Mouse (Mus musculus): ENCODE measurements at regions not wholly inside any gene's neighbourhood (a gene's known extent, or its start where the extent isn't known, plus 50 kb on each side); places are given as distances from the start of the nearest gene placed in this dataset.

DNA sequence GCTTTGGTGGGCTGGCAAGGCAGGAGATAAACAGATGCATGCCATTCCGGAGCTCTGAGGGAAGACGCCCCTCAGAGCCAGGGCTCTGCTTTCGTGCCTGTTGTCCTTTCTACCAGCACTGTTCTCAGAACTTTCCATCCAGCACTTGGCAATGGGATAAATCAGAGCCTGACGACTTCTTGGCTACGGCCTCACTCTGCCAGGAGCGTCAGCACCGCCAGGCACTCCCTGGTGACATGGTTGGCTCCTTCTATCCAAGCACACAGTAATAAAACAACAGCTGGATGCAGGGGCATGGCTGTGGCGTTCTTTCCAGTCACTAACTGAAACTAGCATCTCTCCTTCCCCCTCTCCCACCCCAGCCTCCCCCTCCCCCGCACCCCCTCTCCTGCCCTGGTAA, 215.4 kb downstream of the Ly86 start:
- TF ChIP-seq CTCF (IDR thresholded peaks at IDR 0.05; ENCODE audit: low read depth), result no peak
- no peak for TF ChIP-seq EP300 (IDR thresholded peaks at IDR 0.05; ENCODE audit: low read depth)
